Mouse (Mus musculus): Measurements from ENCODE around the gene Ank3. TPM values are rescaled to one million over a fixed set of nuclear protein-coding genes. Genes with fewer than 3 reads are reported as not detected.
A peak's percentile ranks its signal among the peaks of the same experiment; 100 is the strongest.

Ank3 gene
- polyA plus RNA-seq, 1 experiment: 183 TPM

DNA sequence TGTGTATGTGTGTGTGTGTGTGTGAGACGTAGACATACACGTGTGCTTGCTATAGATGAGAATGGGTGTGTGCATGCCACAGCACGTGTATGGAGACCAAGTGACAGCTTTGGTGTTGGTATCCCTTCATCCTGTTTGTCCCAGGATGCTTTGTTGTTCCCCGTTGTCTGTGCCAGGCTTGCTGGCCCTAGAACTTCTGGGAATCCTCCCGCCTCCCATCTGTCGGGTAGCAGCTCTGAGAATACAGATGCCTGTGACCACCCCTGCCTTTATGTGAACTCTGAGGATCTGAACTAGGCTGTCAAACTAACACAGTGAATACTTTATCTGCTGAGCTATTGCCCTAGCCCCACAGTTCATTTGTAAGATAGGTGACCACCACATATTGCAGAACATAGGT is 330.3 kb downstream of the Ank3 start:
- no peak for TF ChIP-seq POLR2A (IDR thresholded peaks at IDR 0.05; ENCODE audit: borderline replicate concordance, extremely low read depth, insufficient read depth, insufficient read length, poor library complexity, severe bottlenecking)
- no peak for TF ChIP-seq CTCF (IDR thresholded peaks at IDR 0.05; ENCODE audit: borderline replicate concordance, extremely low read depth, insufficient read depth, insufficient read length)
- peak; percentile 47 for DNase-seq (ENCODE audit: low read depth)

DNA sequence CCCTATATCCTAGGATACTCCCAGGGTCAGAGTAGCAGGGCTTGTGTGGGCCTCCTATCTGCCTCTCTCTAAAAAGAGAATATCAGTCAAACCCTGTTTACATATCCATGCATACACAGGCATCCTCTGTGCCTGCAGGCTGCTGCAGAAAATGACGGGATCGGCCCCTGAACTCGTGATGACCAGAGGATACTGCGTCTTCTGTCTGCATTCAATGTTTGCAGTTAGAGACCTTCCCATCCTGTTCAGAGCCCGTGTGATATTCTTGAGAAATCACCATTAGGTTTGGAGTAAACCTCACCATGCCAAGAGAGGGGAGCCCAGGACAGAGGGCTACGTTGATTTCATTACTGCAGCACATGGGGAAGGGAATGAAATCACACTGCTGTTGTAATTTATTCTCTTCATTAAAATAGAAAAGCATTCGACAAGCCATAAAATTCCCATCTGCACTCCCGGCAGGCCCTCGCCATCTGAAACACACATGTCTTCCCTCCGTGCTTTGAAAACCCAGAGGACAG is 331.8 kb downstream of the Ank3 start:
- DNase-seq (ENCODE audit: low read depth): peak; percentile 75
- TF ChIP-seq CTCF (IDR thresholded peaks at IDR 0.05; ENCODE audit: borderline replicate concordance, extremely low read depth, insufficient read depth, insufficient read length): no peak
- no peak for TF ChIP-seq POLR2A (IDR thresholded peaks at IDR 0.05; ENCODE audit: borderline replicate concordance, extremely low read depth, insufficient read depth, insufficient read length, poor library complexity, severe bottlenecking)

DNA sequence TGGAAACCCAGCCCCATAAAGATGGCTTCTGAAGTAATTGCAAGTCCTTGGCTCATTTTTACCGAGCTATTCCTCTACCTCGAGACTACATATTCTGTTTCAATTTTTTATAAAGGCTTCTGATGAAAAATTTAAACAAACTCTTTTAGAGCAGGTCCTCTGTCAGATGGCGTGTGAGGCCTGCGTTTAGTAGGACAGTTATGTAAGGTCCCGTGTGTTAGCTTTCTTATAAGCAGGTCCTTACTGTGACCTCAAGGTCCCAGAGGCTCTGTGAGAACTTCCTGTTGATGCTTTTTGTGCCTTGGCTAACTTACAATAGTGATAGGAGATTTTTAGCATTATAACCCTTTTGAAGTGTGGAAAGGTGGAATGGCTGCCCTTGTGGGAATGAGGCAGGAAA is 332.8 kb downstream of the Ank3 start:
- TF ChIP-seq CTCF (IDR thresholded peaks at IDR 0.05; ENCODE audit: borderline replicate concordance, extremely low read depth, insufficient read depth, insufficient read length) (no peak), POLR2A (IDR thresholded peaks at IDR 0.05; ENCODE audit: borderline replicate concordance, extremely low read depth, insufficient read depth, insufficient read length, poor library complexity, severe bottlenecking) (no peak)

DNA sequence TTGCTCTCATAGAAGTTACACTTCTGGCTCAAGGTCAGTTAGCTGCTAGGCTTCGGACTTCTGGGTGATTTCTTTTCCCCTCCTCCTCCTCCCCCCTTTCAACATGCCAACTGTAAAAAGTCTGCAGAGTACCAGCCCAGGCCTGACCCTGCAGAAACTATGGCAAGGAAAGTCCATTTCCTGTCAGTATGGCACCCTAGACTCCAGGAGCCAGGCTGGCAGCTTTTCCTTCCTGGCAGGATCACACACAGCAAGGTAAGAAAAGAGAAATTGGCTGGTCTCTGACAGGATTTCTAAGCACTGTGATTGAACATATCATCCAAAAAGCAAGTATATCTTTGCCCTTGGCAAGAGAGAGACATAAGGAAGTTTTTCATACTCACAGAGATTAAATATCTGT is 333.3 kb downstream of the Ank3 start:
- TF ChIP-seq CTCF (IDR thresholded peaks at IDR 0.05; ENCODE audit: borderline replicate concordance, extremely low read depth, insufficient read depth, insufficient read length): no peak
- TF ChIP-seq POLR2A (IDR thresholded peaks at IDR 0.05; ENCODE audit: borderline replicate concordance, extremely low read depth, insufficient read depth, insufficient read length, poor library complexity, severe bottlenecking): no peak
- DNase-seq (ENCODE audit: low read depth): no peak

More for the DNA sequence above, 332.8 kb downstream of the Ank3 start:
- no peak for DNase-seq (ENCODE audit: low read depth)

DNA sequence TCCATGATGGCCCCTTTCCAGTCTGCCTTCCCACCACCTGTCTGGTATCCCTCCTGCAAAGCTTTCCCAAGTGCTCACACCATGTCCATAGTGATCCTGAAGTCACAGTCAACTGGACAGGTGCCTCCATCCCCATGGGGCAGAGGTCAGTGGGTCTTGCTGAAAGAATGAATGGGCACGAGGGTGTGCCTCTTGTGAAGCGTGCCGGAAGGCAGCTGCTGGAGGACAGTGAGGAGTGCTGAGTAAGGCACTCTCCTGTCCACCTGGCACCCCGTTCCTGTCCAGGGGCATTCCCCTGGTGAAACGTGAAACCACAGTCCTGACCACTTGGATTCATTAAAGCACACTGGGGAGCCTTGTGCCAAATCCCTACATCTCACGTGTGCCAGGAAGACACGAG is 337.7 kb downstream of the Ank3 start:
- no peak for DNase-seq (ENCODE audit: low read depth)

DNA sequence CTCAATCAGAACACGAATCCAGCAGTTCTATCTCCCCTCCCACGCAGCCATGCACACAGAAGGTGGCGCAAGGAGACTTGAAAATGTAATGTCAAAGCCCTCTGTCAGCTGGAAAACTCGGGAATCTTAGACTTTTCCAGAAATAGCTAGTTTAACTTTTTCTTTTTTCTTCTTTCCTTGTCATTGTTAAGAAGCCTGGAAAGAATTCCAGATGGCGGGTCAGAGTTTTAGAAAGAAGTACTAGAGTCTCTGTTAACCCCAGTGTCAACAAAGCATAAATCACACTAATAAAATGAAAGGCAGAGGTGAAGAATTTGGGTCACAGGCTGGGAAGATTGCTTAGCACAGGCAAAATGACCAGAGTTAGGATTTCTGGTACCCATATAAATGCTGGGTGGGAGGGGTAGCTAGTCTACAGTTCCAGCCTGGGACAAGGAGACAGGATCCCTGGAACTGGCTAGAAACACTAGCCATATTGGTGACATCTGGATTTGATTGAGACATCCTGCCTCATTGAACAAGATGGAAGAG is 340.2 kb downstream of the Ank3 start:
- DNase-seq (ENCODE audit: low read depth): no peak
- no peak for TF ChIP-seq CTCF (IDR thresholded peaks at IDR 0.05; ENCODE audit: borderline replicate concordance, extremely low read depth, insufficient read depth, insufficient read length)

More for the DNA sequence above, 337.7 kb downstream of the Ank3 start:
- TF ChIP-seq POLR2A (IDR thresholded peaks at IDR 0.05; ENCODE audit: borderline replicate concordance, extremely low read depth, insufficient read depth, insufficient read length, poor library complexity, severe bottlenecking) (no peak), CTCF (IDR thresholded peaks at IDR 0.05; ENCODE audit: borderline replicate concordance, extremely low read depth, insufficient read depth, insufficient read length) (no peak)

DNA sequence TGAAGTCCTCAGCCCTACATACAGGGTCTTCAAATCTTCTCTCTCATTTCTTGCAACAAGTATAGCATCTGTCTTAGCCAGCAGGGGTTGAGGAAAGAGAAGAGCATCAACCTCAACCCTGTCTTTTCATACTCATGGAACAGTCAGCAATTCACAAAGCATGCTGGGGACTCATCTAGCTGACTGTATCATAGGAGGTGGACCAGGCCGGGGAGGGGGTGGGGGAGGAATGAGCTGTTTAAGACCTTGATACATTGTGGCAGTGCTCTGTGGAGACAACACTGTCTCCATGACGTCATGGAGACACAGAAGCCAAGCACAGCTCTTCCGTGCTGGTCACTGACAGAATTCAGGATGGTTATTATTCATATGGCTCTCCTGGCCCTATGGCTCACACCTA is 344.0 kb downstream of the Ank3 start:
- TF ChIP-seq CTCF (IDR thresholded peaks at IDR 0.05; ENCODE audit: borderline replicate concordance, extremely low read depth, insufficient read depth, insufficient read length) (no peak), POLR2A (IDR thresholded peaks at IDR 0.05; ENCODE audit: borderline replicate concordance, extremely low read depth, insufficient read depth, insufficient read length, poor library complexity, severe bottlenecking) (no peak)

DNA sequence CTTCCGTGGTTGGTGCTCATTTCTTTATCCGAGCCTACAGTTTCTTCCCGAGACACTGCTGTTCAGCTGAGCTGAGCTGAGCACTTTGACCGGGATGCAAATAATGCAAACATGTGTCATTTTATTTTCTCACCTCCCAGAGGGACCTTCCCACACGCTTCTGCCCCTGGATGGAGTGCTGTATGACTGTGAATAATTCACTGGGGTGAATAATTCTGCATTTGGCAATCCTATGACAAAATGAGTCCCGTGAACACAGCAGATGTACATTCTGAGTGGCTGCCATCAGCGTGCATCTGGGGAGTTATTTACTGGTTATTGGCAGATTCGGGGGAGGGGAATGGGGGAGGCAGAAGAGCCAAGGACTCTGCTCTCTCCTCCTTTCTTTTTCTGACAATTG is 345.6 kb downstream of the Ank3 start:
- peak; percentile 87 for DNase-seq (ENCODE audit: low read depth)
- TF ChIP-seq CTCF (IDR thresholded peaks at IDR 0.05; ENCODE audit: borderline replicate concordance, extremely low read depth, insufficient read depth, insufficient read length) (no peak), POLR2A (IDR thresholded peaks at IDR 0.05; ENCODE audit: borderline replicate concordance, extremely low read depth, insufficient read depth, insufficient read length, poor library complexity, severe bottlenecking) (no peak)

More for the DNA sequence above, 344.0 kb downstream of the Ank3 start:
- DNase-seq (ENCODE audit: low read depth): no peak

DNA sequence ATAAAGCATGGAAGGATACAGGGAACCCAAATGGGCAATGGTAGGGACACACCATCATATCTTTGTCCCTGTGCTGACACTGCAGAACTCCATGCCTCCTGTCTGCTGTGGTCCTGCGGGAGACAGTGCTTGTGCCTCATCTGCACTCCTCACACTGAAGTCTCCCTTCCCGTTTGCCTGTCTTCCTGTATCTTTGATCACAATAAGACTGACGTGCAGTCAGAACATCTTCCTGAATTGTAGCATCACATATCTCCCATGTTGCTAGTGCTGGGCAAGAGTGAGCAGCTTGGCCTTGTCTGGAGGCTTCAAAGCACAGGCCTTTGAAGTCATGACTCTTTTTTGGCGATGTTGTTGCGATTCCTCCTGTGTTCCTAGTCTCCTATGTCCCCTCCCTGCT is 346.3 kb downstream of the Ank3 start:
- no peak for DNase-seq (ENCODE audit: low read depth)
- TF ChIP-seq POLR2A (IDR thresholded peaks at IDR 0.05; ENCODE audit: borderline replicate concordance, extremely low read depth, insufficient read depth, insufficient read length, poor library complexity, severe bottlenecking) (no peak), CTCF (IDR thresholded peaks at IDR 0.05; ENCODE audit: borderline replicate concordance, extremely low read depth, insufficient read depth, insufficient read length) (no peak)

DNA sequence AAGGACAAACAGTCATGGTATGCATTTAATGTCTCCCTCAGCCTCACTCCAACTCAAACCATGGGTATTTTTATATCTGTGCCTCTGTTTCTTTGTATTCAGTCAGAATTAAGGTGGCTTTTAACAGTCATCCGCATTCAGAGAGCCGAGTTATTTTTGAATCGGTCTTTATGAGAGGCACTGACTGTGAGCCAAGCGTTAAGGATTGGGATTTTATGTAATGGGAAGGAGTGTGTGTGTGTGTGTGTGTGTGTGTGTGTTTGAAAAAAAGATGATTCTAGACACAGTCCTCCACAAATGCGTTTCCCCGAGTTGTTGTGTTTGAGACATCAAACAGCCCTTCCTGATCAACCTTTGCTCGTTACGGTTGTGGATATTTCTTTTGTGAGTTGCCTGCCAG is 347.7 kb downstream of the Ank3 start:
- DNase-seq (ENCODE audit: low read depth): no peak
- TF ChIP-seq POLR2A (IDR thresholded peaks at IDR 0.05; ENCODE audit: borderline replicate concordance, extremely low read depth, insufficient read depth, insufficient read length, poor library complexity, severe bottlenecking) (no peak), CTCF (IDR thresholded peaks at IDR 0.05; ENCODE audit: borderline replicate concordance, extremely low read depth, insufficient read depth, insufficient read length) (no peak)

DNA sequence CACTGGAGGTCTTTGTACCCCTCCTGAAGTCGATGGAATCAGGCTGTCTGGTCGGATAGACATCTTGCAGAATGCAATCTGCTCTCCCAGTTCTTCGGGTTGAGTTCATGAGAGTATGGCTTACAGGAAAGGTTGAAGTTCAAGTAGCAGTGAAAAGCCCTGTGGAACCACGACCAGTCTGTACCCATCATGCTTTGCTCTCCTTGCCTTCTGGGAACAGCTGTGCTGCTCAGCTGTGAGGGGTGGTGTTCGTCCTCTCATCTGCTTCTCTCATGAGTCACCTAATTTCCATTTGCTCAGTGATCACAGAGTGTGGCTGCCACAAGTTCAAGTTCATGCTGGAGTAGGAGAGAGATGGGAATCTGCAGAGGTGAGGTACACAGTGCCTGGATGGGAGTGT is 348.2 kb downstream of the Ank3 start:
- no peak for DNase-seq (ENCODE audit: low read depth)
- TF ChIP-seq POLR2A (IDR thresholded peaks at IDR 0.05; ENCODE audit: borderline replicate concordance, extremely low read depth, insufficient read depth, insufficient read length, poor library complexity, severe bottlenecking) (no peak), CTCF (IDR thresholded peaks at IDR 0.05; ENCODE audit: borderline replicate concordance, extremely low read depth, insufficient read depth, insufficient read length) (no peak)

DNA sequence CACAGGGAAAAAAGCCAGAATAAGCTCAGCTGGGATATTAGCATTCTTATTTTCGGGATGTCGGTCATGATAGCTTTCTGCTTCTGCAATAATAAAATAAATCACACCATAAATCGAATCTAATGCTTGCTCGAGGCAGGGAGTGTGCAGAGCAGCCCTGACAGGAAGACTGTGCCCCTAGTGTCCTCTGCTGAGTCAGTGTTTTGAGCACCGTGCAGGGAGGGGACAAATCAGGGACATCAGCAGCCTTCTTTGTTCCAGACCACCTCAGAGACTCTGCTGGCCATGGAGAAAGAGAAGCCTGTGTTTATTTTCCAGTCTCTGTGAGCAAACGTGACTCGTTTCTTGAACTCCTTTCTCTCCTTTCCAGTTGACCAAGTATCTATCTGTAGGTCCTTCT is 352.8 kb downstream of the Ank3 start:
- peak; percentile 39 for DNase-seq (ENCODE audit: low read depth)
- TF ChIP-seq POLR2A (IDR thresholded peaks at IDR 0.05; ENCODE audit: borderline replicate concordance, extremely low read depth, insufficient read depth, insufficient read length, poor library complexity, severe bottlenecking): no peak
- no peak for TF ChIP-seq CTCF (IDR thresholded peaks at IDR 0.05; ENCODE audit: borderline replicate concordance, extremely low read depth, insufficient read depth, insufficient read length)

Measured in brain, embryonic 14.5 days (tissue).